Mouse (Mus musculus): ENCODE data around the gene Aco1.

The Aco1 gene

GRCm38 (mm10) chr4:40220437-40220836 is 77.6 kb downstream of the Aco1 start:
- DNase-seq: no peak

- no peak for DNase-seq
These were observed 78.3 kb downstream of the Aco1 start for GRCm38 (mm10) chr4:40221004-40221760.

DNA sequence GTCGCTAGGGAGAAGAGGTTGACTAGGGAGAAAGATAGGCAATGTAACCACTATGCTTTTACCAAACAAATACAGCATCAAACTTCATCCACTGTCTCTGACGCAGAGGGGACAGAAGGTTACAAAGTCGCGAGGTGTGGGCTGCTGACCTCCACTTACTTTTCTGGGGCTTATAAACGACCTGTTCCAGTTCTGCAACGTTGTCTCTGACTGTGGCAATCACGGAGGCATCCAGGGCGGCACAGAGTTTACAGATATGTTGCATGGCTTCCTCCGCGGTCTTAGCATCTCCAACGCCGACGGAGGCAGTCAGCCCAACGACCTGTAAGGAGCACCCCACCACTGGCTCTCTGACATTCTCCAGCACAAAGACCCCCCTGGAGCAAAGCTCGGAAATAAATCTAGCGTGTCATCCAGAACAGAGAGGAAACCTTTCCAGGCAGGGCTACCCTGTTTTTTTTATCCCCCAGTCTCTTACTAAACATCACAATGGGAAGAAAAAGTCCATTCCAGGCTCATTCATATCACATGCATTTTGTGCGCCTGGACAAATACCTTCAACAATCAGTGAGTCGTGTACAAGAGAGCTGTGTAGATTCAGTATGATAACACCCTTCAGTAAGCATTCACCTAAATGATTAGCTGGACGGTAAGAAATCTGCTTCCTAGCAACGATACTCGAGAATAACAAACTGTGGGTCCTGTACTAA is 79.2 kb downstream of the Aco1 start:
- DNase-seq: no peak

GRCm38 (mm10) chr4:40226095-40226494 is 83.2 kb downstream of the Aco1 start:
- no peak for DNase-seq

GRCm38 (mm10) chr4:40227131-40227530 is 84.2 kb downstream of the Aco1 start:
- DNase-seq: no peak

DNA sequence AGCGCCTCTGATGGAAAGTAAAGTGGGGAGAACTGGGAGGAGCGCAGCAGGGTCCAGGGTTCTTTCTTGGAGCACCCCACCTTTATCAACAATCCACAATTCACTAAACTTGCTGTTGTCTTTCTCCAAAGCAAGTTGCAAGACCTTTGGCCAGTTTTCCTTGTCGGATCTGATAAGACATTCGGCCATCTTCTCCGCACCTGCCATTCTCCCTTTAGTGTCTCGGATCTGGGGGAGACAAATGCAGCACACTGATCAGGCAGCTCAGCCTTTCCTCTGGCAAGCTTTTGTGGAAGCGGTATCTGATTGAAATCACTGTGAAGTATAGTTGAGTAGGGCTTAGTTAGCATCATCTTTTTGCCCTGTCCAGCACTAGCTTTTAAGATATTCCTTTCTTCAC is 85.0 kb downstream of the Aco1 start:
- no peak for DNase-seq

- DNase-seq: no peak
These were observed 86.8 kb downstream of the Aco1 start for GRCm38 (mm10) chr4:40229723-40230122.

- DNase-seq: no peak
These were observed 90.3 kb downstream of the Aco1 start for GRCm38 (mm10) chr4:40233062-40233664.

DNA sequence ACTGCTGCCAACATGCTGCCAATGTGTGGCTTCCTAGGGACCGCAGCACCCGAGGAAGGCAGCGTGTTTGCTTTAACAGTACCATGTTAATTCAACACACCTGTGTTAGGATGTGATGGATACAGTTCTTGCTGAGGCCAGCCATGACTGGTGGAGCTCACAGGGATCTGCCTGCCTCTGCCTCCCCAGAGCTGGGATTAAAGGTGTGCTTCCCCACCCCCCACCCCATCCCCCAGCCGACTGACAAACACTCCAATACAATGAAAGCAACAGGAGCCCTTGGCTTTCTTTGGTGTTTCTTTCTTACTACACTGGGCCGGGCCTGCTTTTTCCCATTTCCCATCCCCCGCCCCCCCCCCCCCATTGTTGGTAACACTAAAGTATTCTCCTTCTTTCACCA is 91.4 kb downstream of the Aco1 start:
- no peak for DNase-seq

- DNase-seq: peak; percentile 18
These were observed 93.9 kb downstream of the Aco1 start for GRCm38 (mm10) chr4:40236829-40237228.

GRCm38 (mm10) chr4:40238483-40239408 is 95.9 kb downstream of the Aco1 start:
- peak; percentile 70 for DNase-seq

- DNase-seq: peak; percentile 53
These were observed 96.8 kb downstream of the Aco1 start, which contains the start of gene Ddx58 for GRCm38 (mm10) chr4:40239409-40240271. Gene Ddx58, minus strand, starts transcription at chr4:40239828.

- peak; percentile 18 for DNase-seq
These were observed 97.4 kb downstream of the Aco1 start for GRCm38 (mm10) chr4:40240272-40240744.

DNA sequence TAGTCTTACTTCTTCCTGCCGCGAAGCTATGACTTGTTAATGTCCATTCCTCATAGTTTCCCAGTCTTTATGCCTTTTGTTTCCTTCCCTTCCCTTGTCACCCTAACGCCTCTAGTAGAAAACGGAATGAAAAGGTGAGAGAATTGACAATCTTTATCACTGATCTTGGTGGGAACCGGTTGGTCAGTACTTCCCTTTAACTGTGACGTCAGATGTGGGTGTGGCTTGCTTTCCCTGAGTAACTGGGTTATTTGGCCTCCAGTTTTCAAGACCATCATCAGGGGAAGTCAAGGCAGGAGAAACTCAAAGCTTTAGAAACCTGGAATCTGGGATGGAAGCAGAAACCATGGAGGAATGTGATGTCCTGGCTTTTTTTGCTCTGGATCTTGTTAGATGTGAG is 99.0 kb downstream of the Aco1 start:
- DNase-seq: no peak

- DNase-seq: no peak
These were observed 100.1 kb downstream of the Aco1 start for GRCm38 (mm10) chr4:40243006-40243405.

GRCm38 (mm10) chr4:40244035-40244434 is 101.2 kb downstream of the Aco1 start:
- no peak for DNase-seq
